Mouse (Mus musculus): ENCODE data around the gene Wfdc13. TPM values are rescaled to one million over a fixed set of nuclear protein-coding genes. Genes with fewer than 3 reads are reported as not detected.

Gene Wfdc13
- not detected in 2 replicates for polyA plus RNA-seq (2016; fragmentation: Nextera tagmentation; extraction: Ambion mirVana)

DNA sequence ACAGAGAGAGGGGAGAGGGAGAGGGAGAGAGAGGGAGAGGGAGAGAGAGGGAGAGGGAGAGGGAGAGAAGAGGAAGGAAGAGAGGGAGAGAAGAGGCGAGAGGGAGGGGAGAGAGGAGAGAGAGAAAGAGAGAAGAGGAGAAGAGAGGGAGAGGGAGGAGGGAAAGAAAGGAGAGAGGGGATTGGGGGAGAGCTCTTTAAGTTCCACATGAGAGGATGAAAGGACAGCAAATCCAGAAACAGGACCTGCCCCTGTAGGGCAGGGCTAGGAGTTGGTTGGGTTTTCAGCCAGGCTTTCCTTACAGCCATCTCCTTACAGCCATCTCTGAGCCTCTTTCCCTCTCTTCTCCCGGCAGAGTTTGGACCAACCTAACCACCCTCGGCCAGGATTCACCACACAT, at the start of gene Wfdc13:
Gene Wfdc13 (plus strand): TSS at position 301 of the 400 bp plus-strand sequence.
- WGBS = 43% methylated on average over 3 of the region's 3 CpGs
- Histone ChIP-seq H3K4me3 (no peak within 1 kb of the TSS), H3K9me3 (no peaks in the 10 kb centered on the region), H3K27me3 (ENCODE audit: insufficient read depth, poor library complexity, severe bottlenecking) (peaks cover 4% of the 10 kb centered on the region; the same call in 1 of the 2 replicates), H3K27ac (no peak within 1 kb of the TSS), H3K36me3 (no peaks in the 10 kb centered on the region), H3K4me1 (no peaks in the 10 kb centered on the region)
- DNase-seq (ENCODE audit: low spot score) = no peak

DNA sequence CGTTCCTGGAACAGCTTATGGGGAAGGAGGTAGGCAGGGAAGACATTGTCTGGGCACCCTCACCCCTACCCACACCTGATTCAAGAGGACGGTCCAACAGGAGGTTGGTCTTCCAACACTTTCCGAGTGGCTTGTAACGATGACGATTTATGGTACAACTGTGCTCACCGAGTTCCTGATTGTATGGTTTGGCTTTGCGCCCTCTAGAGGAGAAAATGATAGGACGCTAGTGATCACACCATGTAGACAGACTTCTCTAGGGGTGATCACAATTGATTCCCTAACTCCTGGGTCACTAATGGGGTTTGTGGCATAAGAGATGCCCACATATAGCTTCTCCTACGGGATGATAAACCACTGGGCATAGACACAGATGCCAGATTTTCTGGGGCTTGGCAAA, 49.6 kb upstream of the Wfdc13 start:
- no peak overlapping the region for H3K27ac ChIP-seq
- no peak for DNase-seq (ENCODE audit: low spot score)
- H3K4me1 ChIP-seq = no peaks in the 10 kb centered on the region
- H3K27me3 ChIP-seq (ENCODE audit: insufficient read depth, poor library complexity, severe bottlenecking) = no peaks in the 10 kb centered on the region
- H3K9me3 ChIP-seq = no peaks in the 10 kb centered on the region
- H3K4me3 ChIP-seq = no peak overlapping the region
- no peaks in the 10 kb centered on the region for H3K36me3 ChIP-seq
- WGBS = 75% methylated on average over 9 of the region's 9 CpGs

DNA sequence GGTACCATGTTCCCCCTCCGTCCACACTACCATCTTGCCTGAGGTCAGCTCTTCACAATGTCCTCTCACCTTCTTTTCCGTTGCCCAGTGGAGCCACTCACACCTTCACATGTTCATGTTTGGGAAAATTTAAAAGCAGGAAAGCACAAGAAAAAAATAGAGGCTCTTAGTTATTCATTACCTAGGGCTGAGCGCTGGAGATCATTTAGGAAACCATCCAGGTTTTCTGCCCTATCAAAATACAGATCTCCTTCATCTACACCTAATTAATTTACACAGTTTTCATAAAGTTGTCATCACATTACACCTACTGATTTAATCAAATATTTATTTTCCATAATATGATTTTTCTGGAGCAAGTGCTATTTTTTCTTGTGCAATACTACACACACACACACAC, 46.2 kb upstream of the Wfdc13 start, which contains the start of gene Wfdc16:
Gene Wfdc16 (minus strand): TSS at position 101 of the 400 bp plus-strand sequence.
- no peak for DNase-seq (ENCODE audit: low spot score)
- 84% methylated on average over 3 of the region's 3 CpGs for WGBS
- no peak within 1 kb of the TSS for H3K4me3 ChIP-seq
- H3K9me3 ChIP-seq = no peaks in the 10 kb centered on the region
- no peaks in the 10 kb centered on the region for H3K27me3 ChIP-seq (ENCODE audit: insufficient read depth, poor library complexity, severe bottlenecking)
- H3K4me1 ChIP-seq = no peaks in the 10 kb centered on the region
- no peak within 1 kb of the TSS for H3K27ac ChIP-seq
- H3K36me3 ChIP-seq = no peaks in the 10 kb centered on the region

DNA sequence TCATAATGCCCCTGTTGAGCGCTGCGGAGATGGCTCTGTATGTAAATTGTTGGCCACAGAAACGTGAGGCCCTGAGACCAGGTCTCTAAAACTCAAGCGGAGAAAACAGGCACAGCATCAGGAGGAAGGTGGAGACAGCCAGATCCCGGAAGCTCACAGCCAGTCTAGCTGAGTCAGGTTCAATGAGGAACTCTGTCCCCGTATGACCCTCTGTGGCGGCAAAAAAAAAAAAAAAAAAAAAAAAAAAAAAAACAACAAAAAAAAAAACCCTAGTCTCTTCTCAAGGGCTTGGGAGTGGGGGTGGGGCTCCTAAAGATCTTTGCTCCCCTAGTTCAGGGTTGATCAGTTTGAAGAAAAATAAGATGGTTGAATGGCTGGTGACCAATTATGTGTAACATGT, 43.8 kb upstream of the Wfdc13 start:
- no peaks in the 10 kb centered on the region for H3K4me1 ChIP-seq
- no peaks in the 10 kb centered on the region for H3K27me3 ChIP-seq (ENCODE audit: insufficient read depth, poor library complexity, severe bottlenecking)
- H3K36me3 ChIP-seq = no peaks in the 10 kb centered on the region
- no peaks in the 10 kb centered on the region for H3K9me3 ChIP-seq
- H3K4me3 ChIP-seq = no peak overlapping the region
- no peak overlapping the region for H3K27ac ChIP-seq
- WGBS = 67% methylated on average over 7 of the region's 7 CpGs
- no peak for DNase-seq (ENCODE audit: low spot score)

DNA sequence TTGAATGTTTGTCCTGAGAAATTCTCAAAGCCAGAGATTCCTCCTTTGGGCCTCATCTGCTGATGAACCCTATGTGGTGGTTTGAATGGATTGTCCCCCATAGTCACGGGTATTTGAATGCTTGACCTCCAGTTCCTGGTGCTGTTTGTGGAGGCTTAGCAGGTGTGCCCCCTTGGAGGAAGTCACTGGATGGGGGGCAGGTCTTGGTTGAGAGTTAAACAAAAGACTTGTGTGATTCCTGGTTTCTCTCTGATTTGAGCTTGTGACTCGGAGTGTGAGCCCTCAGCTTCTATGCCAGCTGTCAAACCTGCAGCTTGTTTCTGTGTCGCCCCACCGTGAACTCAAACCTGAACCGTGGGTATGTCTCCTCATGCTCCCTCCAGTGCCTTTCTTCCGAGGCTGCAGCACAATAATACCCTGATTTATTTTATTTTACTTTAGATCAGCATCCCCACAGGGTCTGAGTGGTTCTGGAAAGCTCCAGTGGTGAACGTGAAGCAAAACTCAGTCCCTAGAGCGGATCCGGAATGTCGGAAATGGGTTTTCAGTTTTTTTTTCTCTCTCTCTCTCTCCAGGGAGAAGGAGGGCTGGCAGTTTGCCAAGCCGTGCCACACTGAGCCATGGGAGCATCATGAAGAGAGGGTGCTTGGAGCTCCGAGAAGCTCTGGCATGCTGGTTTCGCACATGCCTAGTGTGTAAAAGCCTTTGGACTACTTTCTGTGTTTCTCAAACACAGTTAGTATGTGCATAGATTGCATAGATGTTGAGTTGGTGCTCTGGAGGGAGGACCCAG, 42.8 kb upstream of the Wfdc13 start:
- H3K9me3 ChIP-seq = no peaks in the 10 kb centered on the region
- DNase-seq (ENCODE audit: low spot score) = no peak
- 85% methylated on average over 13 of the region's 13 CpGs for WGBS

DNA sequence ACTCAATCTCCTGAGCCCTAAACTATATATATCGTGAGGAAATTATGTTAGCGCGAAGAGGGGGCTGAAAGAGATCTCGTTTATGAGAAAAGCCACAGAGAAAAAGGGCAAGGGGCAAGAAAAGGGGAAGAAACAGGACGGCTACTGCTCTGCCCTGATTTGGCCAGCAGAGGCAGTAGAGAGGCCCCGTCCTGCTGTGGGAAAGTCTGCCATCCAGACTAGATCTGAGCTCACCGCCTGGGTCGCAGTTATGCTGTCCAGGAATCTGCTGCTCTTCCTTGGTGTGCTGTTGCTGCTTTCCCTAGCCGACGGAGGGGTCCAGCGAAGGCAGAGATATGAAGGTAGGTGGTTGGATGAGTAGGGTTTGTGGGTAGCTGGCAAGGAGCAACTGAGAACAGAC, 29.0 kb upstream of the Wfdc13 start, which contains the start of gene Wfdc10:
Gene Wfdc10 (plus strand): TSS at position 189 of the 400 bp plus-strand sequence.
- Histone ChIP-seq H3K27me3 (ENCODE audit: insufficient read depth, poor library complexity, severe bottlenecking) (peaks cover 13% of the 10 kb centered on the region), H3K4me1 (no peaks in the 10 kb centered on the region), H3K36me3 (no peaks in the 10 kb centered on the region), H3K9me3 (no peaks in the 10 kb centered on the region), H3K4me3 (no peak within 1 kb of the TSS), H3K27ac (no peak within 1 kb of the TSS)
- WGBS = 10% methylated on average over 11 of the region's 11 CpGs
- DNase-seq (ENCODE audit: low spot score) = no peak

More for the DNA sequence above, 42.8 kb upstream of the Wfdc13 start:
- Histone ChIP-seq H3K27ac (no peak overlapping the region), H3K4me1 (no peaks in the 10 kb centered on the region), H3K4me3 (no peak overlapping the region), H3K27me3 (ENCODE audit: insufficient read depth, poor library complexity, severe bottlenecking) (no peaks in the 10 kb centered on the region), H3K36me3 (no peaks in the 10 kb centered on the region)

DNA sequence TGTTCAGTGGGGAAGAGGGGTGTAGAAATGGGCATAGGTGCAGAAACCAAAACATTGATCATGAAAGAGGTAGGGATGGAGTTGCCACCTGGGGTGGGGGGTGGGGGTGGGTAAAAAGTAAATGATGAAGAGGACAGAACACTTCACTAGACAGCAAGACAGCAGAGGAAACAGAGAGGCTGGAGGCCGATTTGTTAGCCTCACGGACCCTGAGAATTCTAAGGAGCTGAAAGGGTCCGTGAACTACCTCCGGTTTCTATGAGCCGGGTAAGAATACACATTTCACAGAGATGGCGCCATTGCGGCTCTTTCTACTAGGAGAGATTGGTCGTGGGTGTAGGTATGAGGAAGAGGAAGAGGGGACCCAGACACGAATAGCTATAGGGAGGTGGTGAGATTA, 28.4 kb upstream of the Wfdc13 start, which contains the start of gene Wfdc9:
Gene Wfdc9 (minus strand): TSS at position 101 of the 400 bp plus-strand sequence.
- Histone ChIP-seq H3K27me3 (ENCODE audit: insufficient read depth, poor library complexity, severe bottlenecking) (peaks cover 13% of the 10 kb centered on the region), H3K27ac (no peak within 1 kb of the TSS), H3K4me3 (no peak within 1 kb of the TSS), H3K9me3 (no peaks in the 10 kb centered on the region), H3K4me1 (no peaks in the 10 kb centered on the region), H3K36me3 (no peaks in the 10 kb centered on the region)
- no peak for DNase-seq (ENCODE audit: low spot score)
- 70% methylated on average over 9 of the region's 9 CpGs for WGBS

DNA sequence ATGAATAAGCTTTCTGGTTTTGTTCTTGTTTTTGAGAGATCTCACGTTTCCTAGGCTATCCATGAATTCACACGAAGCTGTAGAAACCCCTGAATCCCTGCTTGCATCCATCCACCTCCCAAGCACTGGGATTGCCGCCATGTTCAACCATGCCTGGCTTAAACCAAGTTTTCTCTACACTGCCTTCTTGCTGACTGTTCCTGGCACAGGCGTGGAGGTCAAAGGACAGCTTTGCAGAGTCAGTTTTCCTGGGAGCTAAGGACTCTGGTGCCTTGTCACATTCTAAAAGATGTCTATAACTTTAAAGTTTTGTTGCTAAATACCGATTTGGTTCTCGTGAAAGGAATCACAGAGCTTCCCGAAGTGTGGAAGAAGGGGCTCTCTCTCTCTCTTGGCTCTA, 20.1 kb upstream of the Wfdc13 start:
- 84% methylated on average over 7 of the region's 7 CpGs for WGBS
- Histone ChIP-seq H3K27ac (no peak overlapping the region), H3K4me3 (no peak overlapping the region), H3K27me3 (ENCODE audit: insufficient read depth, poor library complexity, severe bottlenecking) (no peaks in the 10 kb centered on the region), H3K4me1 (no peaks in the 10 kb centered on the region), H3K36me3 (no peaks in the 10 kb centered on the region), H3K9me3 (no peaks in the 10 kb centered on the region)
- DNase-seq (ENCODE audit: low spot score) = no peak

DNA sequence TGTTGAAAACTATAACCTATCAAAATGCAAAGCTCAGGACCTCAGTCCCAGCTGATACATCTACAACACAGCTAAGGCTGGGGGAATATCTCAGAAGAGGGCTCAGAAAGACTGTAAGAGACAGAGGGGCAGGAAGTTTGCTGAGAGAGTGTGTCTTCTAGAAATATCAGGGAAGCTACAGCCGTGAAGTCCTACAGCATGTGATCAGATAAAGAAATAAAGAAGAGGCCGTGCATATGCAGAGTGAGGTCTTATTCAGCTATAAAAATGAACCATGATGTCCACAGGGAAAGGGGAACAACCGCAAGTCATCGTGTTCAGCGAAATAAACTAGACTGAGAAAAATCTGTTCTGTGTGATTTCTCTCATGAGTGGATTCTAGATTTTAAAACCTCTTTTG, 14.6 kb upstream of the Wfdc13 start:
- DNase-seq (ENCODE audit: low spot score) = no peak
- Histone ChIP-seq H3K4me1 (no peaks in the 10 kb centered on the region), H3K27ac (no peak overlapping the region), H3K9me3 (no peaks in the 10 kb centered on the region), H3K36me3 (no peaks in the 10 kb centered on the region), H3K27me3 (ENCODE audit: insufficient read depth, poor library complexity, severe bottlenecking) (no peaks in the 10 kb centered on the region), H3K4me3 (no peak overlapping the region)
- WGBS = 75% methylated on average over 5 of the region's 5 CpGs

DNA sequence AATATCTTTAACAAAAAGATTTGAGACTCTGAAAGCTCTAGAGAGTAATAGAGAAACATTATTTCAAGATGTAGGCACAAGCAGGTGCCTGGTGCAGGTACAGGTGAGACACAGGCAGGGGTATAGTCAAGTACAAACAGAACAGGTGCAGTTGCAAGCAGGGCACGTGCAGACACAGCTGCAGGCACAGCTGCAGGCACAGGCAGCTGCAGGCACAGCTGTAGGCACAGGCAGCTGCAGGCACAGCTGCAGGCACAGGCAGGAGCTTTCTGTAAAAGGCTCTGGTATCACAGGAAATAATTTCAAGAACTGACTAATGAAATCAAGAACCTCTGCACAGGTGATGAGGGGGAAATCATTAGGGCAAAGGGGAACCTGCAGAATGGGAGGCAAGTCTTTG, 14.0 kb upstream of the Wfdc13 start:
- Histone ChIP-seq H3K4me3 (no peak overlapping the region), H3K36me3 (no peaks in the 10 kb centered on the region), H3K27ac (no peak overlapping the region), H3K27me3 (ENCODE audit: insufficient read depth, poor library complexity, severe bottlenecking) (no peaks in the 10 kb centered on the region), H3K9me3 (no peaks in the 10 kb centered on the region), H3K4me1 (no peaks in the 10 kb centered on the region)
- WGBS = 33% methylated on average over 1 of the region's 1 CpGs
- no peak for DNase-seq (ENCODE audit: low spot score)

DNA sequence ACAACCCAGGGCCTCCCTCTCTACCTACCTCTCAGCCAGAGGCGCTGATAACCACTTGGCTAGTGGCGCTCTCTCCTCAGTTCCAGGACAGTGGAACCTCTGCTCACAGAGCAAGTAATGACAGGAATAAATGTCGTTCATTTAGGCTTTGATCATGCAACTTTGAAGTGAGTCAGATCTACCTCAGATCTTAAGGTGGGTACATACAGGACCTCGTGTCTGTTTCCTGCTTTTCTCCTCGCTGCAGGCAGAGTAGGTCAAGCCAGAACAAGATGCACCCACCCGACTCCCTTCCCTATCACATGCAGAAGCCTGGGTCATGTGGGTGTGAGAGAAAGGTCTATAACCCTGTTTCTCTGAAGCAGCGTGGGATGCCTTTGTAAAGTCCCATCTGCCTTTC, 10.9 kb upstream of the Wfdc13 start, which contains the start of gene Wfdc11:
Gene Wfdc11 (minus strand): TSS at position 101 of the 400 bp plus-strand sequence.
- no peaks in the 10 kb centered on the region for H3K36me3 ChIP-seq
- no peak for DNase-seq (ENCODE audit: low spot score)
- H3K9me3 ChIP-seq = no peaks in the 10 kb centered on the region
- no peaks in the 10 kb centered on the region for H3K27me3 ChIP-seq (ENCODE audit: insufficient read depth, poor library complexity, severe bottlenecking)
- H3K4me3 ChIP-seq = no peak within 1 kb of the TSS
- 67% methylated on average over 7 of the region's 7 CpGs for WGBS
- H3K27ac ChIP-seq = no peak within 1 kb of the TSS
- H3K4me1 ChIP-seq = peaks cover 4% of the 10 kb centered on the region; the same call in 1 of the 2 replicates

DNA sequence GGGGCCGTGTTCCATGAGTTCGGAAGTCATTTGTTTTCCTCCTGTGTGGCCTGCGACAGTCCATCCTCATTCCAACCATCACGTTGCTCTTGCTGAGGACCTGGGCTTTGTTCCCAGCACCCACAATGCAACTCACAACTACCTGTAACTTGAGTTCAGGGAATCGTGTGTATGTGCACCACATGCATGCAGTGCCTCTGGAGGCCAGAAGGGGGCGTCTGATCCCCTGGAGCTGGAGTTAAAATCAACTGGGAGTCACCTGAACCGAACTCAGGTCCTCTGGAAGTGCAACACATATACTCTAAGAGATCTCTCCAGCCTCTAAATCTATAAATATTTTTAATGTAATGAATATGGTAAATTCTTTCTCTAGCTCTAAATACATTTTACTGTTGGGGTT, 8.8 kb upstream of the Wfdc13 start:
- Histone ChIP-seq H3K9me3 (no peaks in the 10 kb centered on the region), H3K27me3 (ENCODE audit: insufficient read depth, poor library complexity, severe bottlenecking) (no peaks in the 10 kb centered on the region), H3K4me1 (peaks cover 8% of the 10 kb centered on the region; the same call in 1 of the 2 replicates), H3K4me3 (no peak overlapping the region), H3K36me3 (no peaks in the 10 kb centered on the region), H3K27ac (no peak overlapping the region)
- WGBS = 79% methylated on average over 7 of the region's 7 CpGs
- no peak for DNase-seq (ENCODE audit: low spot score)

DNA sequence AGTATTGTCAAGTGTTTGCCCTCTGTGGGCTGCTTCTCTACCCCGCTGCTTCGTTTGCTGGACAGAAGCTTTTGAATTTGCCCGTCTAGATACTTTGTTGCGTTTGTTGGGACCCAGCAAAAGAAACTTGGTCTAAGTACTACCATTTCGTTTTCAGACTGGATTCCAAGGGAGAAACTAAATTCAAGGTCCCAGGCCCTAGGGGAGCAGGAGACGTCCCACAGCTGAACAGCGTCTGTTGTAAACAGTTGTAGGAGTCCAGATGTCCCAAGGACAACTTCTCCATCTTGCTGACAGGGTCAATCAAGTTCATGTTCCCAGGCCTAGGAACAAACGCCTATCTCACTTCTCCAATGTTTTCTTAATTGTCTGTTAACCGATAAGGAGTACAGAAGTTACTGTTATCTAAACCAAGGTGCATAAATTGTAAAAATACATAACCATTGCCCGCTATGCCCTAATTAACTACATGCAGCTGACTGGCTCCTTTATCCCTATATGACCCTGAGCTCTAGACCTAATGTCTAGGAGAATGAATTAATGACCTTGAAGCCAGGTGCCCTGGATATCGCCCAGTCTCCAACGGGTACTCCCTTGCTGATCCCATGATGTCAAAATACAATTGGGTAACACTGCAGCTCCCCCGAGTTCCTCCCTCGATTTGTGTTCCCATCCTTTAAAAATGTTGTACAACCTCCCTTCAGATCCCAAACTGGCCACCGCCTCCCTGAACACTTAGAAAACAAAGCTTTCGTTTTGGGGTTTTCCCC, 7.8 kb upstream of the Wfdc13 start:
- Histone ChIP-seq H3K36me3 (no peaks in the 10 kb centered on the region), H3K27me3 (ENCODE audit: insufficient read depth, poor library complexity, severe bottlenecking) (no peaks in the 10 kb centered on the region), H3K9me3 (no peaks in the 10 kb centered on the region), H3K4me3 (no peak overlapping the region), H3K4me1 (peaks cover 8% of the 10 kb centered on the region; the same call in 1 of the 2 replicates), H3K27ac (no peak overlapping the region)
- DNase-seq (ENCODE audit: low spot score) = no peak
- 79% methylated on average over 16 of the region's 16 CpGs for WGBS
